Mouse (Mus musculus) mouse trophoblast stem cell (cell line): ENCODE data around the gene Defb35.
"Not testable (repeated sequence)": the region's sequence is repeated elsewhere in the genome, so short reads cannot be mapped to it uniquely, and the experiment has no call there.

Experiments
- in situ Hi-C, 2 experiments: fragments of 300-500 bp; cut with MseI, MboI; formaldehyde crosslinking; loops; 2 replicates in 1 of 2; 3 replicates in 1 of 2; pipeline ENCODE4 v1.15.1; 2025

The Defb35 gene

GRCm38 (mm10) chr8:21938052-21938451, at the start of gene Defb35:
Defb35 (plus strand) TSS chr8:21938352.
- in situ Hi-C loops = not testable (repeated sequence)

DNA sequence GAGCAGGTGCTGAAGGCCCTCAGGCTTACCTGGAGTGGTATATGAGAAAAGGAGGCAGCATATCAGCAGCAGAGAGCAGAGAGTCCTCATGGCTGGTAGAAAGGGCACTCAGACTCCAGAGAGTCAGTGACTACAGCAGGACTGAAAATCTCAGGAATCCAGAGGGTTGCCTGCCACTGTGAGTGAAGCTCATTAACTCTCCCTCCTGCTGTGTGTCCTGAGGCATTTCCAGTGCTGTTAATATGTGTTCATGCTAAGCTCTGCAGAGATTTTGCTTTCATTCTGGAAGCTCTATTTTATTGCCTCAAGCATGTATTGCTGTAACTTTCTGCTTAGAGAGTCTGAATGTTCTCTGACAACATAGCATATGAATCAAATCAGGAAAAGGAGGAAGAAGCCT, 31.9 kb upstream of the Defb35 start, which contains the start of gene Defb11:
Gene Defb11 (minus strand): TSS at position 123 of the 400 bp plus-strand sequence.
- in situ Hi-C loops = not testable (repeated sequence)

GRCm38 (mm10) chr8:21911931-21912330, 26.2 kb upstream of the Defb35 start:
- in situ Hi-C loops = no loop called here

GRCm38 (mm10) chr8:21912554-21912953, 25.6 kb upstream of the Defb35 start:
- in situ Hi-C loops = no loop called here

DNA sequence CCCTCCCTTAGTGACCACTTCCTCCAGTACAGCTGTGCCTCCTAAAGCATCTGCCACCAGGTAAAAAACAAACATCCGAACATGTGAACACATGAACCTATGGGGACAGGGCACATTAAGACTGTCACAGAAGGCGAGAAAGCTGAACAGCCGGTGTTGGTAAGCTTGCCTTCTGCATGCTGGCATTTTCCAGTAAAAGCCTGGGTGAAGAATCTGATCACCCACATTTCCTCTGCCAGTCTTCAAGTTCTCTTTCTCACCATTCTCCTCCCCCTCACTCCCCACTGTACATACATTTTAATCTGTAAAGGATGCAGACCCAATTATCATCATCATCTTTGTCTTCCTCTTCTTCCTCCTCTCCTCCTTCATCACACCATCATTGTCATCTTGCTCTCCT, 22.5 kb upstream of the Defb35 start:
- in situ Hi-C loops = no loop called here

DNA sequence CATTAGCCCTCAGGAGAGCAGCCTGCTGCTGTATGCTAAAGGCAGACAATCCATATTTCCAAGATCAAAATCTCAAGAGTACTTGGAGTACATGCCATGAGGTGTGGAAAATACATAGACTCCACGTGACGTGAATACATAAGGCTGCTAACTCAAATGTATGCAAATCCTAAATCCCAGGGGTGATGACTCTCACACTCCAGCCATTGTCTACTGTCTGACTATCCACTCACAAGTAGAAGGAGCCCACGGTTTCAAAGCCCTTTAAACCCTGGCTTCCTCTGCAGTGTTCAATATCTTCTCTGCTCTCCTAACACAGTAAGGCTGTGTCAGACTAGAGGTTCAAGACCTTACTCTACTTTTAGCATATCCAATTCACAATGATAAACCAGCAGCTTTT, 7.4 kb upstream of the Defb35 start:
- in situ Hi-C loops = not testable (repeated sequence)

DNA sequence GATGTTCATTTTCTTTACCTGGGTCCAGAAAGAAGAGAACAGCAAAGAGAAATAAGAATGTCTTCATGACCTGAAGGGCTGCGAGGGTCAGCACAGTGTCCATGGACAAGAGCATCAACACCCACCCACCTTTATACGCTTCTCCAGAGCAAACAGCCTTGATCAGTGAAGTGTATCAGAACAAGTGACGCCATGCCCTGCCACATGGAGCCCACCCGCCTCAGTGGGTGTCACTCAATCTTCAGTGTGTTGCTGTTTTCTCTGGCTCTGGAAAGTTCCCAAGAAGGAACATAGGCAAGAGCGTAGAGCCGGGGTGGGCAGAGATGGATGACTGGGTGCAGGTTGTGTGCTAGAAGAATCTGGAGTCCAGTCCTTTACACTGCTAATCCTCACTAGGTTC, 5.5 kb upstream of the Defb35 start, which contains the start of gene Defb15:
Gene Defb15 (minus strand): TSS at position 101 of the 400 bp plus-strand sequence.
- in situ Hi-C loops = no loop called here

GRCm38 (mm10) chr8:21946462-21946861, 8.3 kb downstream of the Defb35 start, which contains the start of gene Defb13:
Defb13 (plus strand) TSS chr8:21946762.
- in situ Hi-C loops = no loop called here

GRCm38 (mm10) chr8:21947311-21948017, 9.3 kb downstream of the Defb35 start:
- in situ Hi-C loops = no loop called here

GRCm38 (mm10) chr8:21955321-21955720, 17.2 kb downstream of the Defb35 start:
- in situ Hi-C loops = loop anchor here (5.0 to 25.0 kb wide), 4 partner anchors 193 to 943 kb away; no protein-coding TSS in a partner anchor

DNA sequence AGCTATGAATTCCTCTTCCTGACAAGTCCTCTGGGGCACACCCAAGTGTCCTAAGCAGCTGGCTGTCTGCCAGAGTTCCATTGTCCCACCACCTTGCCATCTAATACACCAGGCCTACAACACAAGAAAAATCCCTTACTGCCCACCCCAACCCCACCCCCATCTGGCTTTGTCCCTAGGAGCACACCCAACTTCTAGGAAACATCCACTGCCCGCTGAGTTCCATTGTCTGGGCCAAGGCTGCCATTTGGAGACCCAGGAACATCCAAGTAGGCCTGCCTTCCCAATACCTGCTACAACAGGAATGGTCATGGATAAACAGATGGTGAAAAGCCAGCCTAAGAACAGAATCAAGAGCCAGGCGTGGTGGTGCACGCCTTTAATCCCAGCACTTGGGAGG, 18.2 kb downstream of the Defb35 start:
- in situ Hi-C loops = loop anchor here (5.0 to 25.0 kb wide), 4 partner anchors 194 to 944 kb away; no protein-coding TSS in a partner anchor

DNA sequence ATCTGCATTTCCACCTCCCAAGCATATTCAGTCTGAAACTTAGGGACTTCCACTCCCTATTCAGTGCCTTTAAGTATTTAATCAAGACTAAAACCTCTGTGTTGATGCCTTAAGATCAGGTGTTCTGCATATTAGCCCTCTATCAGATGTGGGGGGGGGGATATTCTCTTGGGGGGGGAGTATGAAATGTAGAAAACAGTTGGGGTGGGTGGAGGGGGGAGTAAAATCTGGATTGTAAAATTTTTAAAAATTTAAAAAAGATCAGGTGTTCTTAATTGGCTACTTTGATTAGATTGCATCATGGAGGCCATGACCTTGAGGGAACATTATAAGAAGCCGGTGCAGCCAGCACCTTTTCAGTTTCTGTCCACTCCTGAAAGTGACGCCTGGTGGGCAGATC, 20.3 kb downstream of the Defb35 start, which contains the start of gene Fam90a1a:
Gene Fam90a1a (plus strand): TSS at position 301 of the 400 bp plus-strand sequence.
- in situ Hi-C loops = loop anchor here (5.0 to 25.0 kb wide), 4 partner anchors 196 to 946 kb away; no protein-coding TSS in a partner anchor

DNA sequence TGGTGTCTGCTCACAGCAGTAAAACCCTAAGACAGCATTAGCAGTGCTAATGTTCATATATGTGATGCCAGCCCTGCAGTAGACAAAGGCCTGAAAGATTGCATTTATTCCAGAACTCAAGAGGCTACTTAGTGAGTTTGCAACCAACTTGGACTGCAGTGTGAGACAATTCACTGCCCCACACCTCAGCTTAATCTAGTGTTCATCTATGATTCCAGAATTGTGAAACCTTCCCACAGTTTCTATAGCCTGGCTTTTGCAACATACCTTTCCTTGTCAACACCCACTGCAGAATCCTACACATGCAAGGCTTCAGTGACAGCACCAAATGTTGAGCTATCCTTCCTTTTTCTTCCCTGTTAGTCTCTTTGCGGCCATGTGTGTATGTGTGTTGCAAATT, 28.5 kb downstream of the Defb35 start:
- in situ Hi-C loops = loop anchor here in 1 of 2 experiments (25.0 kb wide), 1 partner anchor 954 kb away; no protein-coding TSS in a partner anchor

DNA sequence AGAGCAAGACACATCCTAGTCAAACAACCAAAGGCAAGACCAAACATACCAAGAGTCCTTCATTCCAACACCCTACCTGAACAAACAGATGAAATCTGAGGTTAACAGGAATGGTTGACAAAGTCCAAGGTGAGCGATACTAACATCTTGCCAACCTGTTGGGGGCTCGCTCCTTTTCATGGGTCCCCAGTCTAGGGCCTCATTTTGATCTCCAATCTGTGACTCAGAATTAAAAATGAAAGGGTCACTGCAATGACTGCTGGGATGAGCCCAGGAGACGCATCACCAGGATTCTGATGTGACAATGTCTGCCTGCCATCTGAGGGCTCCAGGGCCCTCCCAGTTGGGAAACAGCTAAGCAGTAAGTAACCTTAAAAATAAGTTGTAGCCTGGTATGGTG, 31.3 kb downstream of the Defb35 start, which contains the start of gene Ccdc70:
Gene Ccdc70 (plus strand): TSS at position 301 of the 400 bp plus-strand sequence.
- in situ Hi-C loops = loop anchor here in 1 of 2 experiments (25.0 kb wide), 1 partner anchor 957 kb away; no protein-coding TSS in a partner anchor

DNA sequence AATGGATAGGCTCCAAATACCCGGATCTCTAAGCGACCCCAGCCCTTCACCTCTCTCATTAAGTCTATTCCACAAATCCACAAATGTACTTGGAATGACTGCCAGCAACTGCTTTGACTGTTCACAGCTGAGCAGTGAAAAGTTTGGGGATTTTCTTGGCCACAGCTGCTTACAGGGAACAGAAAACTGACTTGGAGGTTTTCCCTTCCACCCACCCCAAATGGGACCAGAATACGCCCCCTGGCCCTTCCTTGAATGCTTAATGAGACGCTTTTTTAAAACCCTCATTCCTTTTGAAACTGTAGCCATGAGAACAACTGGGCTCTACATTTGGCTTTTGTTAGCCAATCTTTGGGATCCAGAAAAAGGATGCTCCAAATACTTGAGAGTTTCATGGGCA, 40.0 kb downstream of the Defb35 start:
- in situ Hi-C loops = no loop called here

DNA sequence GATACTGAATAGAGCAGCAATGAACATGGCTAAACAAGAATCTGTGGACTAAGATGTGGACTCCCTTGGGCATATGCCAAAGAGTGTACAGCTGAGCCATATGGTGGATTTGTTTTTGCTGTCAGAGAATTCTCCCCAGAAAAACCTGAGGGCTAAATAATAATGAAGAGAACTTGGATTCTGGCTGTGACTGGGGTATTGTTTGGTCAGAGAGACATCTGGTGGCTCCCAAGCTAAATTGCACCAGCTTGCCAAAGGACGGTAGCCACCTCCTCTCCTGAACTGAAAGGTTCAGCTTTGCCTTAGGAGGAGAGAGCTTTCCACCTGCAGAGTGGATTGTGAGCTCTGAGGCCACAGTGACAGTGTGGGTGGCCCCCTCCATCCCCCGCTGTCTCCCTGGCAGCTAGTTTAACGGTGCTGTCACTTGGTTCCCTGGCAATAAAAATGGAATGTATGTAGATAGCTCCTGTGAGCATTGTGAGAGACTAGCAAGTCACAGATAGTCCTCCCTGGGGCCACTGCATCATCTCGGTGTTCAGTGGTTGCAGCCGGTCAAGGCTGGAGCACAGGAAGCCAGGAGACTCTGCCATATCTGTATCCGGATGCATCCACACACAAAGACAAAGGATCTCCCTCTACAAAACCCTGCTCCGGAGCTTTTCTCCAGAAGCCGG, 43.6 kb downstream of the Defb35 start:
- in situ Hi-C loops = no loop called here
